Mouse (Mus musculus) layer of hippocampus, postnatal 25 days (tissue): ENCODE data around the gene Olfr325. TPM values are rescaled to one million over a fixed set of nuclear protein-coding genes. Genes with fewer than 3 reads are reported as not detected.
"Not testable (repeated sequence)": the region's sequence is repeated elsewhere in the genome, so short reads cannot be mapped to it uniquely, and the experiment has no call there.

ENCODE experiments used
- DNase-seq, 2 experiments: peaks; one replicate each; pipeline ENCODE4 v3.0.0; 2022; ENCODE audit warnings: mixed read lengths in 2 of 2, low spot score in 1 of 2; ENCODE audit errors: extremely low spot score in 1 of 2
- total RNA-seq, 2 experiments: library from RNA; stranded (reverse); gene quantifications; 2 replicates each; pipeline ENCODE4 v1.2.3; 2021

Gene Olfr325
- not detected for total RNA-seq

DNA sequence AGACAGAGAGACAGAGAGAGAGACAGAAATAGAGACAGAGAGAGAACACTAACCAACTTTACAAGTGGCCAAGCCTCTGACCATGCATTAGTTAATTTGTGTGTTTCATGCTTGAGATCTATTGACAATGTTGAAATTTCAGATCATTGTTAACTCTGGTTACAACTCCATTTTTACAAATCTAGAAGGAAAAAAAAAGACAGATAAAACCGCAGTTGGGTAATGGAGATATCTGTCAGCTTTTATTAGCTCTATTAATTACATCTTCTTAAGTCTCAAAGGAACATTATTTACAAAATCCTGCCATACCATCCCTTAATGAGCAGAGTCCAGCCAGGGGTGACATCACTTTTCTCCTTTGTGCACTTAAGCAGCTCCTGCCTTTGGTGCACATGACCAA lies at the start of gene Olfr325:
TSS of gene Olfr325 (plus strand) at position 301 of the 400 bp plus-strand sequence.
- DNase-seq: no peak

DNA sequence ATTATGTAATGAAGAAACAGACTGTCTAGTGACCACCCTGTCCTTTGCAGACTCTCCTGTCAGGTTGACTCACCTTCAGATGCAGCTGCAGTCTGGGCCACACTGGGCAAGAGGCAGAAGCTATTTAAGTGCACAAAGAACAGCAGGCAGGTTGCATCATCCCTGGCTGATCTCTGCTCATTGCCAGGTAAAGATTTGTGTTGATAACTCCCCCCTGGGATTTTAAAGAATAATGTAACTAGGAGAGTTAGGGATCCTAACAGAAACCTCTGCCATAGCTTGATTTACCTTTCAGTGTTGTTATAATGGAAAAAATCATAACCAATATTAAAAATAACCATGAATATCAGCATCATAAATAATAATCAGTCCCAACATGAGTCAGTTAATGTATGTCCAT lies 42.8 kb upstream of the Olfr325 start, which contains the start of gene Olfr330:
TSS of gene Olfr330 (minus strand) at position 101 of the 400 bp plus-strand sequence.
- not testable (repeated sequence) for DNase-seq

DNA sequence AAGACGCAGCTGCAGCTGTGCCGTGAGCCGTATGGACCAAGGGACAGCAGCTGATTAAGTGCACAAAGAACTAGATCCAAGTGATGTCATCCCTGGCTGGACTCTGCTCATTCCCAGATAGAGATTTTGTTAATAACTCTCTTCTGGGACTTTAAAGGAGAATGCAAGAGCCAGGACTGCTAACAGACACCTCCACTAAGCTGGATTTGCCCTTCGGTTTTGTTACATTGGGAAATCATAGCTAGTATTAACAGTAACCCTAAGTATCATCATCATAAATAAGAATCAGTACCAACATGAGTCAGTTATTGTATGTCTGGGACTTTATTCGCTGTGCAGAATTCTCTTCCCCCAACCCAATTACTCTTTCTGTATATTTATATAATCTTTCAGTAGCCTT lies 31.2 kb upstream of the Olfr325 start, which contains the start of gene Olfr329-ps:
TSS of gene Olfr329-ps (minus strand) at position 101 of the 400 bp plus-strand sequence.
- DNase-seq: no peak

DNA sequence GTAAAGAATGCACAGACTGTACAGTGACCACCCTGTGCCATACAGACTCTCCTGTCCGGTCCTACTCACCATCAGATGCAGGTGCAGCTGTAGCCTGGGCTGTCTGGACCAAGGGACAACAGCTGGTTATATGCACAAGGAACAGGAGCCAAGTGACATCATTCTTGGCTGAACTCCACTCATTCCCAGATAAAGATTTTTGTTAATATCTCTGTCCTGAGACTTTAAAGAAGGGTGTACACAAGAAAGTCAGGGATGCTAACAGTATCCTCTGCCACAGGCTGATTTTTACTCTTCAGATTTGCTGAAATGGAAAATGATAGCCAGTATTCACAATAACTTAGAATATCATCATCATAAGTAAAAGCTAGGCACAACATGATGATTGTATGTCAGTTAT lies 22.0 kb upstream of the Olfr325 start, which contains the start of gene Olfr328:
TSS of gene Olfr328 (minus strand) at position 101 of the 400 bp plus-strand sequence.
- DNase-seq: no peak

DNA sequence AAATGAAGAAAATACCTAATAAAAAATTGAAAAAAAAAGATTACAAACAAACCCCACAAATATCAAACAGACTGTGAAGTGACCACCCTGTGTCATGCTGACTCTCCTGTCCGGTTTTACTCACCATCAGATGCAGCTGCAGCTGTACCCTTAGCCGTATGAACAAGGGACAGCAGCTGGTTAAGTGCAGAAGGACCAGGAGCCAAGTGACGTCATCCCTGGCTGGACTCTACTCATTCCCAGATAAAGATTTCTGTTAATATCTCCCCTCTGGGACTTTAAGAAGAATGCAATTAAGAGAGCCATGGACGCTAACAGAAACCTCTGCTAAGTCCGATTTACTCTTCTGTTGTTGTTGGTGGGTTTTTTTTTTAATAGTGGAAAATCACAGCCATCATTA lies 7.1 kb upstream of the Olfr325 start, which contains the start of gene Olfr224:
TSS of gene Olfr224 (minus strand) at position 149 of the 400 bp plus-strand sequence.
- DNase-seq: no peak

DNA sequence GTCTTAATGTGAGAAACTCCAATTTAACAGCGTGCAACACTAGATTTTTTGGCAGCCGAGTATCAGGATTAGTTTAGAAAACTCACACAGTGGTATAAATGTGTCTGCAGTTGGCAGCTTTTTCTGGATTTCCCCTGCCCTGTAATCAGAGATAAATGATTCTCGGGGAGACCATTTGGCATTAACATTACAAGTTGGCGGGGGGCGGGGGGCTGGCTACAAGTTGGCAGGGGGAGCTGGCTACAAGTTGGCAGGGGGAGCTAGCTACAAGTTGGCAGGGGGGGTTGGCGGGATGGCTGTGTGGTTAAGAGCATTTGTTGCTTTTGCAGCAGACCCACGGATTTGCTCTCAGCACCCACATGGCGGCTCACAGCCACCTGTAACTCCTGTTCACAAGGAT lies 1.1 kb downstream of the Olfr325 start:
- peak in 1 of 2 experiments; percentile 7 for DNase-seq

DNA sequence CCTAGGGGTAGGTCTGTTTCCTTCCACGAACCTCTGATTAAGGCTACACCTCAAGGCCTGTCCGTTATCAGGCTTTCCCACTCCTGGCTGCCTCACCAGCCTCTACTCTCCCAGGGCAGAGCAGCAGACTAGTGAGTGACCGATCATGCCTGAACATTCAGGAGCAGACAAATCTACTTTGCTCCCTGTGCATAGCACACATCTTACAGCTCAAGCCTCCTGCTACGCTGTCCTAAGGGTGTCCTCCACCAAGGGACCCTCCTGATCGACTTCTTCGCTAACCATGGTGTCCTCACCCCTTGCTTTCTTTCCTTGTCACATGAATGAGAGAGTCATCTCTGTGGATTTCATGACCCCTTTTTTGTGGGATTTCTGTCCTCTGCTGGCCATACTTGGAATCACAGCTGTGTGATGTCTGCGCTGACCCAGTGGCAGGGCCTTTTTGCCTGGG lies 10.4 kb downstream of the Olfr325 start:
- DNase-seq: peak; percentile 17 to 66

DNA sequence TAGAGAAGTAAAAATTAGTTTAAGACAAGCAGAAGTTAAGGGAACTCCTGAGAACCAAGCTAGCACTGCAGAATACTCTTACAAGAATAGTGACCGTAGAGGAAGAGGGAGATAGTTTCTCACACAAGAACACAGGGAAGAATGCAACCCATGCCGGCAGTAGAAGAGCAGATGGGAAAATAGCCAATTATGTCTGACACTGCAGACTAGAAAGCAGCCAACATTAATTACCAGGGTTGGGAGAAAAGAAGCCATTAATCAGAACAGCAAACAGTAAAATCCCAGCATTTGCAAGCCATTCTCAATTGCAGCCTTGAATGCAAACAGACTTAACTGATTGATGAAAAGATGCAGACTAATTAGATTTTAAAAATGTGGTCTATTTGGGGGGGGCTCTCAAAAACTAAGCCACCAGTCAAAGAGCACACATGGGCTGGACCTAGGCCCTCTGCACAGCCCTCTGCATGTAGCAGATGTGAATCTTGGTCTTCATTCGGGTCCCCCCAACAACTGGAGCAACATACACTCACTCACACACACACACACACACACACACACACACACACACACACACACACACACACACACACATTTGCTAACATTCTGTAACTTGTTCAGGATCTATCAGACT lies 11.2 kb downstream of the Olfr325 start:
- no peak for DNase-seq

DNA sequence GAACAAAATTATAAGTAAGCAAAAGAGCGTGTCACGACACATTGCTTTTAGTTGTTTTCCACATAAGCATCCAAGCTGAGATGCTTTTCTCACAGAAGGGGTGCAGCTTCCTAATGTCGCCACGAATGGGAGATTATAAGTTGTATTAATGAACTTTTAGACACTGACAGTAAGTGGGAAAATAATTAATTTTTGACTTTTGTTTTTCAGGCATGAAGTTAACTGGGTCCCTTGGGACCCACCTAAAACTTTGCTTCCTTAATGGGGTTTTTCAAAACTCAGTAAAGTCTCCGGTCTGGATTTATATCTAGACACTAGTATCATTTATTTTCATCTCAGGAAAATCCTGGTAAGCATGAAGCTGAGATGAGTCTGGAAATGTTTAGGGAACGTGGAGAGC lies 17.3 kb downstream of the Olfr325 start, which contains the start of gene Olfr324:
TSS of gene Olfr324 (plus strand) at position 301 of the 400 bp plus-strand sequence.
- no peak for DNase-seq

DNA sequence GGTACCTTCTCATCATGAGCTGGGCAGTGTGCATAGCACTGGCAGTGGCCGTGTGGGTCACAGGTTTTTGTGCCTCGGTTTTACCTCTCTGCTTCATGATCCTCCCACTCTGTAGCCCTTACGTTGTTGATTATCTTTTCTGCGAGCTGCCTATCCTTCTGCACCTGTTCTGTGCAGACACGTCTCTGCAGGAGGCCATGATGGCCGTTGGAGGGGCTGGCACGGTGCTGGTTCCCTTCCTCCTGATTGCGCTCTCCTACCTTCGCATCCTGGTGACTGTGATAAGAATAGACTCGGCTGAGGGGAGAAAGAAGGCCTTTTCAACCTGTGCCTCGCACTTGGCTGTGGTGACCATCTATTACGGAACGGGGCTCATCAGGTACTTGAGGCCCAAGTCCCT lies 20.3 kb downstream of the Olfr325 start:
- no peak for DNase-seq

DNA sequence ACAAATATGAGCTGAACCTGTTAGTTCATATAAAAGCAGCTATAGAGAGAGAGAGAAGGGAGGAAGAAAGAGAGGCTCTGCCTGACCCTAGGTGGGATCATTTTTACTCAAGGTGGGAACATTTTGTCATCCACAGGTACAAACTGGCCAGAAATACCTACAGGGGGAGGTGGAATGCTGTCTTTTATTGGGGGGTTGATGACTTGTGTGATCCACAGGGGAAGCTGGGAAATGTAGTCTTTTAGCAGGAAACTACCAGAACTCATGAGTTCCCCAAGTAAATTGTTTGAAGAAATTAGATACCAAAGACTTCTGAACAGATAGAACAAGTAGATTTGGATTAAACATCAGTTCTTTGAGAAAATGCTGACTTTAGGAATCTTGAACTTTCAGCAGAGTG lies 24.5 kb downstream of the Olfr325 start:
- DNase-seq: no peak

DNA sequence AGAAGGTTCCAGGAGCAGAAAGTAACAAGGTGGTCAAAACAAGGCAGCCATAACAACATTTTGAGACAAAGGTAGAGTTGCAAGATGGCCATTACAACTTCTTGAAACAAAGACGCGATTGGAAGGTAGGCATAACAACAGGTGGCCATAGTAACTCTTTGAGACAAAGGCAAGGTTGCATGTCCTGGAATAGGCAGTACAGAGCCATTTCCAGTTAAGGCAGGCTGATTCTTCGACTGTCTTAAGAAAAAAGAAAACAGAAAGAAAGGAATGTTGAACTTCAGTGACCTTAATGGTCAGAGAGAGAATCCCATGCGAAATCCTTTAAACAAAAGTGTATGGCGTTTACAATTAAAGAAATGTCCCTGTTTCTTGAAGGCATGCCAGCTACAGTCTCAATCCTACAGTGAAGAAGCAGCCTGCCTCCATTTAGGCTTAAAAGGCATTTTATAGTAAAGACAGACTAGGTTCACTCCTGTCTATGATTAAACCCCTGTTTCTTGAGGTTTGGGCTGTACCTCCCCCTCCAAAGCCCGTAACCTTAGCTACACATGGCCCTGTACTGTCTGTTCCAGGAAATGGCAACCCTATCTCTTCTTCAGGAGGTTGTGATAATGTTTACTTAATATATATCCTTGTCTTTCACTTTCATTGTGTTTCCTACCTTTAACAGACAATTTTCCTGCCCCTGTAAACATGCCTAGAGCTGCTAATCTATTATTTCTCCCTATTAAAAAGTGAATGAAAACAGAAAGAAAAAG lies 25.4 kb downstream of the Olfr325 start:
- no peak for DNase-seq

DNA sequence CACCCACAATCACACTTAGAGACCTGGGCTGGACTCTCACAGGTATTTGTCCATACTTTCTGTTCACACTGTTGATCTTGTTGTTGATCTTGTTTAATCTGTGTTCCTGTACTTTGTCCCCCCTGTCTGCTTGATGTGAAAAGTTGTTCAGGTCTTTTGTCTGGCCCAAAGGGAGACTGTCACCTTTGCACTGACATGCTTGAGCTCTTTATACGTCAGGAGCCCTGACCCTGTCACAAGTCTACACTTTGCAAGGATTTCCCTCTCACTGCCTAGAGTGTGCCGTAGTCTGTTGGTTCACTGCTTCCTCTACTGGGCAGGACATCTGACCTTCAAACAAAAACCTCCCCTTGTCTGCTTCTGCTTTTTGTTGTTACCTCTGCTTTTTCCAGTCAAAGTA lies 27.2 kb downstream of the Olfr325 start:
- DNase-seq: no peak

DNA sequence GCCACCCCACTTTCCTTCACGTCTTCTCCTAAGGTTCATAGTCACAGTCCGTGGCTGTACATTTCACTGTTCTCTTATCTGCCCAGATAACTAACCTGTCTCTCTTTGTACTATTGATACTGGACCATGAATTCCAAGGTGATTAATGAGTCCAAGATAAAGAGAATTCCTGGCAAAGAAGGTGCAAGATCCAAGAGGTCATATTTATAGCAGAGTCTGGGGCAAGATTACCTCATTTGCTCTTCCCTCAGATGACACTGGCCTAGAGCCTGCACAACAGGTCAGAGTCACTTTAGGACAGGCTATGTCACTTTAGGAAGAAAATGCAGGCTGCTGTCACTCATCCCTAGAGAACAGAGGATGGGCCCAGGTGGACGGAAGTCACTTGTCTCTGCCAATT lies 27.7 kb downstream of the Olfr325 start:
- DNase-seq: no peak

DNA sequence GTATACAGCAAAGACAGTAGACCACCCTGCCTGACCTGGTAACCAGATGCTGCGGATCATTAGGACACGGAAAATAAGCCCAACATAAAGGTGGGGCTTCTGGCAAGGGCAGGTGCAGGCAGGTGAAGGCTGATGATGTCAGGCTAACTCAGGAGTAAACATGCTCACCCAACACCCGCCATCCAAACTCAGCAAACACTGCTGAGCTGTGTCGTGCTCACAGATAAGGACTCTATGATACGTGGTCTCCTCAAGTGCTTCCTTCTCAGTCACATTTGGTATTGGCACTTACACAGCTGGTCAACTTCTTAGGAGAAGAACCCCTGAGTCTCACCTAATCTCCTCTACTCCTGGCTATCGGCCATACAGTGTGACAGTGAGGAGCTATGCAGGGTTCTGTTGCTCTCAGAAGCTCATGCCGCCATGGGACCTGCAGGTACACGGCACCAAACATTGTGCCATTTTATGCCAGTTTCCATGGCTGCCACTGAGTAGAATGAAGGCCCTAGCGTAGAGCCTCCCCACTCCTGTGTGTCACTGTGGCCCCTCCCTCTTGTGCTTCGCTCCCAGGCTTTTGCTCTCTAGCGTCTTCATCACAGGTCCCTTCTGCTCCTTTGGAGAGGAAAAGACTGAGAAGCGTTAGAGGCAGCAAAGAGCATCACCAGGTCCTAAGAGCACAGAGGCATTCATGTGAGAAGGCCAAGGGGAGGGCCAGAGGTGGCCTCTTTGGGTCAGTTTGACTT lies 28.8 kb downstream of the Olfr325 start:
- no peak for DNase-seq

DNA sequence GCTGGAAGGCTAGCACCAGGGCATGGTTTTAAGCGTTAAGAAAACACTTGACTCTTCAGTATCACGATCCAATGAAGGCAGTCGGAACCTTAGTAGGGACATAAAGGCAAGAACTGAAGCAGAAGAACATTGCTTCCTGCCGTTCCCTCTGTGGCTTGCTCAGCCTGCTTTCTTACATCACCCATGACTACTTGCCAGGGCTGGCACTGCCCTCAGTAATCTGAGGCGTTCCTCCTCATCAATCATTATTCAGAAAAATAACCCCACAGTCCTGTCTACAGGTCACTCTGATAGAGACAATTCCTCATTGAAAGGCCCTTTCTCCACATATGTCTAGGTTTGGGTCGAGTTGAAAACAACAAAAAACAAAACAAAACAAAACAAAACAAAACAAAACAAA lies 29.5 kb downstream of the Olfr325 start:
- DNase-seq: no peak

DNA sequence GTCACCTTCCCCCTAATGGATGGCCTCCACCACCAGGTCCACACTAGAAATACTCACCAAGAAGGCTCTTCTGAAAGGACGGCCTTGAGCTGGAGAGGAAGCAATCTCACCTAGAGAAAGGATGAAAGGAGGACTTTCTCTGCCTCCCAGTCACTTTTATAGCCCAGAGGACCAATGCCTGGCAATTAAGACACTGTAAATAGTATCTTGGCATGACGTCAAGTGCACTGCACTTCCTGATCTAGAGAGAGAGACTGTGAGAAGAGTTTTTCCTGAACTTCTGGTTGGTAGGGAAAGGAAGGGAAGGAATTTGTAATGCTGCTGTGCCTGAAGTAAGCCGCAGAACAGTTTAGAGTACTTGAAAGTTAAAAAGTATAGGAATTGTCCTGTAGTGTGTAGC lies 35.8 kb downstream of the Olfr325 start:
- DNase-seq: no peak

DNA sequence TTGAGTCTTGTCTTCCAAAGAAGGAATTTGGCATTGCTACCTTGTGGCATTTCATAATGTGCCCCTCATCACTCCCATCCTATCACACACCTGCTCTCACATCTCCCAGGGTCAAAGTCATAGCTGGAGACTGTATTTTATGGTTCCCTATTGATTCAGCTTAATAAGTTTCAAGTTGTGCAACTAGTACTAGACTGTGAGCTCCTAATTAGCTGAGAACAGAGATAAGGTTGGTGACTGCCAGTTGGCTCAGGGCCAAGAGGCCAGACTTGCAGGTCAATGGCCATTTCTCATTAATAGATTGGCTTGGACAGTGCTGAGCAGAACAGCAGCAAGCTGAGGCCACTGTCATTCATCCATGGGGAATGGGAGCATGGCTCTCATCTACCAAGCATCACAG lies 37.0 kb downstream of the Olfr325 start:
- DNase-seq: no peak

DNA sequence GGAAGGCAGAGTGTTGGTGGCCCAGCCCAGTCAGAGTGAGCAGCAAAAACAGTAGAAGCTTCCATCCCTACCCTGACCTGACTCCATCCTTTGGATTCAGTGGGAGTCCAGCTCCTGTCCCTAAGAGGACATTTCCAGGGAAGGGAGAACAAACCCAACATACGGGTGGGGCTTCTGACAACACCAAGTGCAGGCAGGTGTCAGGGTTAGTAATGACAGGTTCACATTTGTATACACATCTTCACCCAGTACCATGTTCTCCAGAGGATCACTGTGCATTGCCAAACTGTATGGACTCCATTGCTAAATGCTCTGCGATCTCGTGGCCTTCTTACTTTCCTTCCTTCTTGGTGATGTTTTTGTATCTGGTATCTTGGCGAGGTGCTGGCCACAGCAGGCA lies 38.4 kb downstream of the Olfr325 start, which contains the start of gene 2210407C18Rik:
TSS of gene 2210407C18Rik (minus strand) at position 101 of the 400 bp plus-strand sequence.
- DNase-seq: no peak

DNA sequence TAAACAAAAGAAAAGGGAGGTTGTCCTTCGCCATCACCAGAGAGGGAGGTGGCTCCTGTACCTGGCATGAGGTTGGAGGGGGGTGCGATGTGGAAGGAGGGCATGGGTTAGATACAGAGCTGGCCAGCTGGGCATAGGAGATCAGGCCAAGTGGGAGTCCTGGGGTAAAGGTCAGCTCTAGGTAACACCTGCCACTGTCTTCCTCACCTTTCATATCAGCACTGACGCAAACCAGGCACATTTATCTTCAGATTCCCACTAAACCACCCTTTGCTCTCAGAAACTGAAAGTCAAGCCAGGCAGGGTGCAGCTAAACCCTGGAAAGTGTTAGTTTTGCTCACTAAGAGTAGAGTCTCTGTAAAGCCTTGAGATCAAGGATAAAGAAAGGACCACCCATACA lies 40.8 kb downstream of the Olfr325 start:
- no peak for DNase-seq

DNA sequence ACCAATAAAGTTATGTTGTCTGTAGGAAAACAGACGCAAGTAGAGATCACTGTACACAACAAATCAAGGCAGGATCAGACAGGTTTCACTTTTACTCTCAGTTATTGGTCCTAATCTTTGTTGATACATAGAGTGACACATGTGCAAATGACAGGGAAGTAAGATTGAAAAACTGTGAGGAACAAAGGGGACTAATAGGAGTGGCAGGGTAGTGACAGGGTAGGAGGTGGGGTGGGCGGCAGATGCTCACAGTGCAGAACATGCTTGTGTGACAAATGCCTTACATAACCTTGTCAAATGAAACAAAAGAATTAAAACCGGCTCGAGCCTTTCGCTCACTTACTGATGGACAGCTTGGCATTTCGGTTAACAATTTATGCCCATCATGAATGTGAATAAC lies 41.3 kb downstream of the Olfr325 start:
- DNase-seq: no peak
